Mouse (Mus musculus): ENCODE results near the gene B4galt5.

The B4galt5 gene

DNA sequence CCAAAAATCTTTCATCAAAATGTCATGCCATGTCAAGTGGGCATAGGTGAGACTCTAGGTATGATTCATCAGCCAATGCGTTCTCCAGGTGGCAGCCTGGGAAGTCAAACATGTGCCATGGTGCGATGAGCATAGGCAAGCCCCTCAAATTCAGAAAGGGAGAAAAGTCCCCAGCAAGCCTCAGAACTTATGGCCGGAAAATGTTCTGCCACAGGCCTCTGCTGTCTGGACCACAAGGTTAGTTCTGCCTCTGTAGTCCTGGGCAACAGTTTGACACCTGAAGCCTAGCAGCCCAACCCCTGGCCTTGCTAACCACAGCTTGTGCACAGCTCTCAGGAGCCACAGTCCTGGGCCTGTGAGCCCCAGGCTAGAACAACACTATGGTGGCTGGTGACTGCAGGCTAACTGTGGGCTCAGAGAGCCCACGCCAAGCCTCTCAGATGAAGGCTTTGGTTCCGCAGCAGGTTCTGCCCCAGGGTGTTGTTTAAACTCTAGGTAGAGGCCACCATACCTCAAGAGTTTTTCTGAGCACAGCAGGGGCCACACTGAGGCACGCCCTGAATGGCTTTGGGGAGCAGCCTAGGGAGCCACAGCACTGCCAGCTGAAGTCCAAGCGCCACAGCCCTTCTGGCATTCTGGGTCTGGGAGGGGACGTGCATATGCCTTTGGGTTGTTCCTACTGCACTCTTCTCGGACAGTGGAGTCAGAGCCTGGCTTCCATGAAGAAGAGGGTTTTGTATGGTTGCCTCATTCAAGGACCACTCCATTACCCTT lies 14.5 kb upstream of the B4galt5 start:
- in situ Hi-C loops (cut with MboI, MseI) = no loop called here

DNA sequence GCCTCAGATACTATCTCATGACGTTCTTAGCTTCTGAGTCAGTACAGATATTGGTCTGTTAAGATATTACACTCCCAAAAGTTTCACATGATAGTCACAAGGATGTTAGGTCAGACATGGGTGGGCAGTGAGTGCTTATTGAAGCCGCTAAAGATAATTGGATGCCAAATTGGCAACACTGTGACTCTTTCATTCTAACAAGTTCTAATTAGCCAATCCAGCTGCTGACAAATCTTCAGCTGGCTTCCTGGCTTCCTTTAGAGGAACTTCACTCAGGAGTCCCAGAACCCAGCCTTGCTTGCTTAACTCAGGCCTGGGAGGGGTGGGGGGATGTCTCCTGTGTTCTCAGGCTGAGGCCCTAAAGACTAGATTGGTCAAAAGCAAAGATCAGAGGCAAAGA lies 9.5 kb upstream of the B4galt5 start:
- in situ Hi-C loops (cut with MboI, MseI) = no loop called here

DNA sequence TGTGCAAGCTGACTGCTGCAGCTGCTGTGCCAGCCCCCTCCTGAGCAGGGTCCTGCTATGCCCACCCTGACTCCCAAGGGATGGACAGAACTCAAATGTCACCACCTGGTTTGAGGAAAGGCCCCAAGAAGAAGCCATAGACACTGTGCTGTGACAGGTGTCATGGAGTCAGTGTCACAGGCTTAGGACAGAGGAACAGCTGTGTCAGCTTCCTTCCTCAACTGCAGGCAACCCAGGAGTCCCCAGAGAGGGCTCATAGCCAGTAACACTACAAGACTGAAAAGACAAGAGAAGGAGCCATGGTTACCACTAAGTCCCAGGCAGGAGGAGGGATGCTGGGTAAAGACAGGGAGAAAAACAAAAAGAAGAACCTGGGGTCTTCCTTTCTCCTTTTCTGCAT lies 7.9 kb upstream of the B4galt5 start:
- in situ Hi-C loops (cut with MboI, MseI) = no loop called here

DNA sequence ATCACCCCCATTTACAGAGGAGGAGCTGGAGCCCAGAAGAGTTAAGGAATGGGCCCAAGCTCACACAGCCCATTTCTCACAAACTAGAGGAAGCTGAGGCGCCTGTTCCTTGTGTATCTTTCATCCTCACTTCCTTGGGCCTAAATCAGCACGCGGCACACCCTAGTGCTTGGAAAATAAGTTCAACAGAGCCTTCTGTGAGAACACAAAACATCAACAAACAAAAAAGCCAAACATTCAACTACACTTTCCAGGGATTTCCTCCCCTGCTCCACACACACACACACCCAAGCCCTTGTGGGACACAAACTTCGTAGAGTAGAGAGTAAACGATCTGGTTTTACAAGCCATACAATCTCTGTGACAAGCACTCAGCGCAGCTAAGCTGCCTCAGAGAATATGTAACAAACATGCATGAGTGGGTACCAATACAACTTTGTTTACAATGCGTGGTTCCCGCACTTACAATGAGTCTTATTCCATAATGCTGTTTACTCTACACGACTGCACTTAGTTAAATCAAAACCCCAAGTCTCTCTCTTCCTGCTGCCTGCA lies 5.7 kb upstream of the B4galt5 start:
- in situ Hi-C loops (cut with MboI, MseI) = no loop called here

DNA sequence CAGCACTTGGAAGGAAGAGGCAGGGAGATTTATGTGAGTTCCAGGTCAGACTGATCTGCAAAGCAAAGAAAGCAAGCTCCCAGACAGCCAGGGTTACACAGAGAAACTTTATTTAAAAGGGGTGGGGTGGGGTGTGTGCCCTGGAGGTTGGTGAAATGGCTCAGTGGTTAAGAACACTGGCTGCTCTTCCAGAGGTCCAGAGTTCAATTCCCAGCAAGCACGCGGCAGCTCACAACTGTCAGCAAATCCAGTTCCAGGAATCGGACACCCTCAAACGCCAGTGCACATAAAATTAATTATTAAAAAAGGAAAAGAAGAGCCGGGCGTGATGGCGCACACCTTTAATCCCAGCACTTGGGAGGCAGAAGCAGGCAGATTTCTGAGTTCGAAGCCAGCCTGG lies 5.1 kb upstream of the B4galt5 start:
- in situ Hi-C loops (cut with MboI, MseI) = no loop called here

DNA sequence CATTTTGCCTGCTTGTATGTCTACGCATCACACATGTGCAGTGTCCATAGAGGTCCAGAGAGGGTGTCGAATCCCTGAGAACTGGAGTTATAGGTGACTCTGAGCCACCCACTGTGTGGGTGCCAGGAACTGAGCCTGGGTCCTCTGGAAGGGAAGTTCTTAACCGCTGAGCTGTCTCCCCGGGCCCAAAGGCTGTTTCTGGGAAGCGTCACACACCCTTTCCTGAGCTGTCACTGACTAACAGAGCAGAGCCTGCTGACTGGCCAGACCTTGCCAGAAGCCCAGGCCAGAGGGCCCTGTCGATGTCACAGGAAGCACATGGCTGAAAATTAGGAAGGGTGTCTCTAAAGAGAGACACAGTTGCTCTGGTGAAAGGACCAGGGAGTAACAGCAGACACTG lies 3.5 kb upstream of the B4galt5 start:
- in situ Hi-C loops (cut with MboI, MseI) = no loop called here

DNA sequence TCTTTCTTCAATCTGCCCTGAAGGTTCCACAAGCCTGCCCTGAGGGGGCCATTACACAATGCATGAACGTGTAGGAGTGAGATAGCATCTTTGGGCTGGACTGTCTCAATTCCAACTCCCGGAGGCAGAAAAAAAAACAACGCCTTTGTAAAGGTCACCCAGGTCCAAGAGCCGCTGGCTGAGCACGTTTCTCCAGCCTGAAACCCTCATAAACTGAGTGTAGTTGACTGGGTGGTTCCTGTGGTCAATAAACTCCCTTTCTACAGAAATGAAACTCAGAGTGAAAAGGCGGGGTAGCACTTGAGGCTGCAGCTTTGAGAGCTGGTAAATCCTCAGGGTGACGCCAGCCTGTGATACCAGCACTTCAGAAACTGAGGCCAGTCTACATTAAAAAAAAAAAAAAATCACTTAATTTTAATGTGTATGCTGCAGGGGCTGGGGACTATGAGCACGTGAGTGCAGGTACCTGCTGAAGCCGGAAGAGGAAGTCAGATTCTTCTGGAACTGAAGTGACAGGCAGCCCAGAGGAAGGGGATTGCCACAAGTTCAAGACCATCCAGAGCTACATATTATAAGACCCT lies 2.5 kb upstream of the B4galt5 start:
- in situ Hi-C loops (cut with MboI, MseI) = no loop called here

DNA sequence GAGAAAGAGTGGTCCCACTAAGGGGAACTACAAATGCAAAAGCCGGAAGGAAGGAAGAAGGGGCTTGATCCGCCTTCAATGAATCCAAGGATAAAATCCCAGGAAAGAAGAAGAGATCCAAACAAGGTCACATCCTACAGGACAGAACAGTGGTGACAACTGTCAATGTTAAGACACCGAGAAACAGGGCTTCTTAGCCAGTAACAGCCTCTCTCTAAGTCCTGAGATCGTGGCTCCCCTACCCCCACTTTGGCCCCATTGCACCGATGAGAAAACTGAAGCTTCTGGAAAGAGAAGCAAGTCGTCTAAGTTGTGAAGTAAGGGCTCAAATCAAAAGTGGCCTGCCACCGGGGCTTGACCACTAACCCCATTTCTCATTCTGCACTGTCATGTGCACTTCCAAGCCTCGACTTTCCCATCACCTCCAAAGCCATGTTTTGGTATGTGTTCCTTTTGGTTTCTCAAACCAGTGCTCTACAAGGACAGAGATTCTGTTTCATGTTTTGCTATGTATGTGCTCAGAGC lies 1.2 kb upstream of the B4galt5 start:
- in situ Hi-C loops (cut with MboI, MseI) = no loop called here

DNA sequence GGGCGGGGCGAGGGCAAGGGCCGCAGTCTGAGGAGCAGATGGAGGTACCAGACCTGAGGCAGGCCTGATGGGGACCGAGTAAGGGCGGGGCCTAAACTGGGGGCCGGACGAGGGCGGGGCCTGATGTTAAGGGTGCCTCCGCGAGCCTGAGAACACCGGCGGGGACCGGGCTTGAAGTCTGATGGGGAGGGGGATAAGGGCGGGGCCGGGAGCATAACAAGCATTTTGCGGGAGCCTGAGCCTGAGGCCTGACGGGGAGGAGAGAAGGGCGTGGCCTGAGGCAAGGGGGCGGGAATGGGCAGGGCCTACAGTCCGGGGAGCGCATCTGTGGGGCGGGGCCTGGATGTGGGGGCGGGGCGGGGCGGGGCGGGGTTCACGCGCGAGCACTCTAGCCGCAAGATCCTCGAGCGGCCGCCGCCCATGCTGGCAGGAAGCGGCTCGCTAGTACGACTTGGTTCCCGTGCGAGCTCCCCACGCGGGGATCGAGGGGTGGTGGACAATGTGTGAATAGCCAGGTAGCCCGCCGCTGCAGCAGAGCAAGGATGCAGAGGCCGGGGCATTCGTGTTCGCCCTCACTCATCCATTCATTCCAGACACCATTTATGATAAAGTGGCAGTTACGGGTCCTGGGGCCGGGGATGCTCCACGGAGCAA lies 427 bp upstream of the B4galt5 start:
- in situ Hi-C loops (cut with MboI, MseI) = loop anchor here in 1 of 2 experiments (5.0 kb wide), 1 partner anchor 73 kb away; the partner anchor contains the start of gene Slc9a8

DNA sequence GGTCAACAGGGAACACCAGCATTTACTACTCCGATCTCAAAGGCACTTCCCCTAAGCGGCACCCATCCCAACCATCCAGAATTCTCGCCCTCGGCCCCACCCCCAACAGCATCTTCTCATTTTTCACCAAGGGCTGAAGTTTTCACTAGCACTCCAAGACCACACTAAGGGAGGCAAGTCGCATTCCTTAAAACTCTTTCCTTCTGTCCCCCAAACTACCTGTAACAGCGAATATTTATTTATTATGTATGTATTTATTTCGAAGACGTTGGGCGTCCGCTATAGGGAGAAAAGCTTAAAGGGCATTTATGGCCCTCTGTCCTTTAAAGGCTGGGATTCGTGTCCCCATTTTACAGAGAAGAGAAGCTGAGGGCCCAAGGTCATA lies 1.0 kb downstream of the B4galt5 start:
- in situ Hi-C loops (cut with MboI, MseI) = loop anchor here in 1 of 2 experiments (5.0 kb wide), 1 partner anchor 74 kb away; the partner anchor contains the start of gene Slc9a8

DNA sequence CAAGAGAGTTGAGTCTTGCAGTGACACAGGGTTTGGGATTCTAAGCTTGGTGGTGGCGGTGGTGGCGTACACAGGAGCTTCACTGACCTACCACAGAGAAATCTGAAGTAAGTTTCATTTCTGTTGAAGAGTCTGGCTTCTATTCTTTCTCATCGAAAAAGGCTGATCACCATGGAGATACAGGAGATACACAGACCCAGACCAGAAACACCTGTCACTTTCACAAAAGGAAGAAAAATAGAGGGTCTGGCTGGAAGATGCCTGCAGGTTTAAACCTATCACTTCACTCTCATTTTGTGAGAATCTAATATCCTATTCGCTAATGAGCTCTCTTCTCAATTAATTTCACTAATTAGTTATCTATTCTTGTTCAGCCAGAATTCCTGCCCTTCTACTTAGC lies 1.6 kb downstream of the B4galt5 start:
- in situ Hi-C loops (cut with MboI, MseI) = loop anchor here in 1 of 2 experiments (5.0 kb wide), 1 partner anchor 75 kb away; the partner anchor contains the start of gene Slc9a8

DNA sequence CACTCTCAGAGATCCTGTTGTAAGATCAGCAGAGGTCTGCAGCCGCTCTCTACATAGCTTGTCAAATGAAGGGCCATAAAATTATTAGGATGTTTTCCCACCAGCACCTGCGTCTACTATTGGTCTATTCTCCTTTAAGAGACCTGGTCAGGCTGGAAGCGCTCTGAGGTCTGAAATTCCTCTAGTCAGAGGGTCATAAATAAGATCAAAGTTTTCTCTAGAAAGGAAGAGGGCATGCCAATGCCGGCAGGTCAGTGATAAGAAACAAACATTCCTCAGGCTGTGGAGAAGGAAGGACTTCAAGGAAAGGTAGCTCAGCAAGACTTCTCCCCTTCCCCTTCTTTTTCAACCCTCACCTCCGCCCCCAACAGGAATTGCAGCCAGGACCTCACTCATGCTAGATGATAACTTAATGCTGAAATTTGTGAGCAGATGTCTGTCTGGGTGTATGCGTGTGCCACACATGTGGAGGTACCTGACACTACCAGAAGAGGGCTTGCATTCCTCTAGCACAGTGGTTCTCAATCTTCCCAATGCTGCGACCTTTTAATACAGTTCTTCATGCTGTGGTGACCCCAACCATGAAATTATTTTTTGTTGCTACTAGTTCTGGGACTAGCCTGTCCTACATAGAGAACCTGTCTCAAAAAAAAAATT lies 3.3 kb downstream of the B4galt5 start:
- in situ Hi-C loops (cut with MboI, MseI) = loop anchor here in 1 of 2 experiments (5.0 kb wide), 1 partner anchor 77 kb away; the partner anchor contains the start of gene Slc9a8

DNA sequence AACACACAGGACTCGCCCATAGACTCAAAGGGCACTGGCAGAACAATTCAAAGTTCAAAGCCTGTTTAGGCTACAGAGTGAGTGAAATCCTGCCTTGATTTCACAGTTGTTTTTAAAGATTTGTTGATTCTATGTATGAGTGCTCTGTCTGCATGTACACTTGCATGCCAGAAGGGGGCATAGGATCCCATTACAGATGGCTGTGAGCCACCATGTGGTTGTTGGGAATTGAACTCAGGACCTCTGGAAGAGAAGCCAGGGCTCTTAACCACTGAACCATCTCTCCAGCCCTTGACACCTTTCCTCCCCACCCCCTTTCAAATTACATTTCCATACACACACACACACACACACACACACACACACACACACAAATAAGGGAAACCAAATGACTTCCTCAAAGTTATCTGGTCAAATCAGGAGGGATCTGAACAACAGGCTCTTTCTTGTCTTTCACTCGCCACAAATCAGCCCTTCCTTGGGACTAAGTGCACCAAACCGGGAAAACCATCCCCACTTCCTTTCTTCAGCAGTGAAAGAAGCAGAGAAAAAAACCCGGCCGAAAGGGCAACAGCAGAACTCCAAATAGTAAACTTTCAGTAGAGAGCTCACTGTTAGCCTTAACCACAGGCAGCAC lies 4.0 kb downstream of the B4galt5 start:
- in situ Hi-C loops (cut with MboI, MseI) = loop anchor here in 1 of 2 experiments (5.0 kb wide), 1 partner anchor 77 kb away; the partner anchor contains the start of gene Slc9a8

DNA sequence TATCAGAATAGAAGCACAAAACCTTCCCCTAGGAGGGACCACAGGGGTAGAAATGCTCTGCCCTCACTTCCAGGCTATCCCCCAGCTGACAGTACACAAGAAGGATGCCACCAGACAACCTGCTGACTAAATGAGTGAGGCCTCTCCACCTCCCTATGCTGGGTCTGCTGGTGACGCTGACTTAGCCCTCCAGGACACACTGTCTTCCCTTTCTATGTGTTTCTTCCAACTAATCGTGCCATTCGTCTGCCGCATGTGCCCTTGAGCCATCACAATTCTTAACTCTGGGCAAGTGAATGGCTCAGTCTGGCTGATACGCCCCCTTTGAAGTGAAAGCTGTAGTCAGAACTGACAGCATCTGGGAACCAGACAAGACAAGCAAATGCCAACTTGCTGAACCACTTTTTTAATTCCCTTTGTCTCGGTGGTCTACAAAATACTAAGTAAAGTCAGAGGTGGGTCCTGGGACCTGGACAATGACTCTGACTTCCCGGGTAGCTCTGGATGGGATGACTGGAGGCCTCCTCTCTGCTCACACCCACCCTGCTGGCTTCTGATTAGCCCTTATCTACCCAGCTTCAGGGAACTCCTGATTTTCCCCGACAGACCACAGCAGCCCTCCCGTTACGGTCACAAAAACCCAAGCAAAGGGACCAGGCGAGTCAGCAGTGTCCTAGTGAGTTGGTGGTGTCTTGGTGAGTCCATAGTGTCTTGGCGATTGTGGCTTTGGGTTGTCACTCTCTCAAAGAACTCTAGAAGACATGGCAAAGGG lies 5.4 kb downstream of the B4galt5 start:
- in situ Hi-C loops (cut with MboI, MseI) = no loop called here

DNA sequence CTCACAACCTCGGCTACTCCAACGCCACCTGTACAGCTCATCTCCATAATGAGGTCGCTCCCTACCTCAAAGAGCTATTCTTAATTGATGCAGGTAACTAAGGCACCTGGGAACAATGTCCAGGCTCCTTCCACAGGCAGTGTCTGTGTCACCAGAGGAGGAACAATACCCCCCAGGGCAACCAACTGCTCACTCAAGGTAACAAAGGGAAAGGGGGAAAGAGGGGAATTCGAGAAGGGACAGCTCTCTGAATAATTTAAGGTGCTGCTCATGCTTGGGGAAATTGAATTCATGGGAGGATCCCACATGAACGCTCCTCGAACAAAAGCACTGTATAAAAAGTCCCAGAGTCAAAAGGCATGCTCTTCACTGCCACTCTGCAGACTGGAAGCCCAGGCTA lies 6.1 kb downstream of the B4galt5 start:
- in situ Hi-C loops (cut with MboI, MseI) = no loop called here

DNA sequence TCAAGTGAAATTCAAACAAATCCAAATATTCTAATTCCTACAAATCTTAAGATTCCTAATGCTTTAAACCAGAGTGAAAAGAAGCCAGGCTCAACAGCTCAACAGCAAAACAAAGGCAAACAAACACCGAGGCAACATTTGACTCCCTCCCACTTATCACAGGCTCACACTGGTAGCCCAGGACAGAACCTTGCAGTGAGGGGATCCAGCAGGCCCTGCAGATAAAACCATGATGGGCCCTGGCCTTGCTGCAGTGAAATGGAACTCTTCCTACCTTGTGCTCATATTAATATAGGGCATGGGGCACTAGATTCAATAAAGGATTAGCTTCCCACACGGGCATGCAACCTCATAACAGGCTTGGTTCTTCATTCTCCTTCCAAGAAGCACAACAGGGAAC lies 11.4 kb downstream of the B4galt5 start:
- in situ Hi-C loops (cut with MboI, MseI) = no loop called here

DNA sequence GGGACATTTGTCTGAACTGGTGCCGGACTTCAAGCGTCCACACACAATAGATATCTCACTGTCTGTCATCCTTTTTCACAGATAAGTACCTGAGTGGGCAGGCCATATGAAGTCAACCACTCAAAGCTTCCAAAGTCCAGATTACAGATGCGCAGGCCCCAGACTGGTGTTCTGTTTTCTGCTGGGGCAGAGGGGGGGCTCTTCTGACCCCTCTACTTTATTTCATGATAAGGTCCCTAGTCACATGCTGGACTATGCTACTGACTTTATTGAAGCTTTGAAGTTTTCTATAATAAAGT lies 11.8 kb downstream of the B4galt5 start:
- in situ Hi-C loops (cut with MboI, MseI) = no loop called here

DNA sequence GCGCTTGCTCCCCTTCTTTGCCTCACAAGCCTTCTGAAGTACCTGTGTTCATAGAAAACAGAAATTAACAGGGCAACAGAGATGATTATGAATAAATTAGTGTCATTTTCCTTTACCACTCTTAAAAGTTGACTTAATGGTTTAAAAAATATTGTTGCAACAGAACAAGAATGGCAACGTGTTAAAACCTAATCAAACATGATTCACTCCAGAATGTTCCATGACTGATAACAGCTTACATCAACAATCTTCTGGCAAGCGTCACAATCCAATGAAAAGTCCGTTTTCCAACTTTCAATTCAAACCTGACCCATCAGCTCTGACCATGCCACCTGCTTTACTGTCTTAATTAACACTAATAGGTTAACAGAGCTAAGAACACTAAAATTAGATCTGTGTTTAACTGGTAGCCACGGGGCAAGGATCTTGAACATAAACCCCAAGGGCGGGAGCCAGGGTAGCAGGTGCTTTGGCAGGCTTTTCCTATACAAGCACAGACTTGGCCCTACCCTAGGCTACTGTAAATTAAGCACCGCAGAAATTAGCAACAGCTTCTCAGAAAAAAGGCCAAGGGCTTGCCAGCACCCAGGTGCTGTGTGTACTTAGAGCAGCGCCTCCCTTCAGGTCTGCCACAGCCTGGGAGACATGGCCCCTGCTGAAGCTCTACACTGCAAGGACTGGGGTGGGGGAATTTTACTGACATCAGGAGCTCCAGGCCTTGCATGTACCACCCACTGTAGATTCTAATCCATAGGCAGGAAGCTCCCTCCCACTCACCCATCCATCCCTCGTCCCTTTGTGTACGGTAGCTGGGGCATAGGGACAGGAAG lies 12.4 kb downstream of the B4galt5 start:
- in situ Hi-C loops (cut with MboI, MseI) = no loop called here

DNA sequence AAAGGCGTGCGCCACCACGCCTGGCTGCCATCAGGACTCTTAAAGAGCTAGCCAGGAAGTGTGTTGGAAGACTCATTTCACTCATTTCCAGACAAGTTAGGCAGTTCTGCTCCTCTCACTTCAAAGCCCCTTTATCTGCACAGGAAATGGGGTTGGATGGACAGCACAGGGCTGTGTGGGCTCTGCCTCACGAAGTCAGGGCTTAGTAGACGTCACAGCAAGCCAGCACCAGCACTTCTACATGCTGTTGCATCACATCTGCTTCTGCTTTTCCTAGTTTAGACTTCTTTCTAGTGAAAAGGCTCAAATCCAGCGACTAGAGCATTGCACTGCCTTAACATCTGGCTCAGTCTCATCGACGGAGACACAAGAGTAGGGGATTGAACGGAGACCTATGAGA lies 13.9 kb downstream of the B4galt5 start:
- in situ Hi-C loops (cut with MboI, MseI) = no loop called here

DNA sequence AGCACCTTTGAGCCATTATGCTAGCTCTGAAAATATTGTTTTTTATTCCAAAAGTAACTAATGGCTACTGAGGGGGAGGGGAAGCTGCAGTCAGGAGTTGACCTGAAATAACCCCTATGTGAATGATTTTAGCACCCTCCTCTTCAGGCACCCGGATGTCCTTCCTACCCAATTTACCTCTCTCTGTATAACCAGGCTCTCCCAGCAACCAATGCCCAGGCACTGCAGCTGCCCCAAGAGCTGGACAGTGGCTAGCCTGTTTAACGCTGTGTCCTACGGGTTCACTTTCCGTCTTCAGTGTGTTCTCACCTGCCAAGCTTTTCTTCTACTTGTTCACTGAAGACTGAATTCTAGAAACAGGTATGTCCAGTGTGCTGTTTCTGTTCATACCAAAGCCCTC lies 14.7 kb downstream of the B4galt5 start:
- in situ Hi-C loops (cut with MboI, MseI) = no loop called here

Measured in T-helper 17 cell (primary cell).